Mouse (Mus musculus) liver, postnatal 0 days (tissue): ENCODE measurements around the gene Tex14. TPM values are rescaled to one million over a fixed set of nuclear protein-coding genes. Genes with fewer than 3 reads are reported as not detected.

ENCODE experiments used
- ATAC-seq: fragments of 200-750 bp; cut with Nextera tagmentation; 2 replicates; pipeline ENCODE4 v1.8.0; 2017; ENCODE audit warnings: mild to moderate bottlenecking, moderate library complexity
- DNase-seq: peaks from one replicate; pipeline ENCODE4 v3.0.0-alpha.2; 2016
- H3K27ac ChIP-seq: fragments of 300-500 bp; sonication (generic); 2 replicates; pipeline ENCODE4 v1.5.1; 2014; ENCODE audit warnings: antibody characterized with exemption, moderate library complexity, mild to moderate bottlenecking, low read depth
- H3K27me3 ChIP-seq: fragments of 300-500 bp; sonication (generic); 2 replicates; pipeline ENCODE4 v1.6.1; 2014; ENCODE audit warnings: low read length, control low read depth, mixed read lengths; ENCODE audit not compliant: insufficient read depth
- H3K36me3 ChIP-seq: fragments of 300-500 bp; sonication (generic); replicated peaks from 2 replicates; pipeline ENCODE4 v1.6.1; 2014; ENCODE audit warnings: mild to moderate bottlenecking, control low read depth, low read length, moderate library complexity, mixed read lengths; ENCODE audit not compliant: insufficient read depth
- H3K4me1 ChIP-seq: fragments of 300-500 bp; sonication (generic); 2 replicates; pipeline ENCODE4 v1.6.1; 2014; ENCODE audit warnings: antibody characterized with exemption, mild to moderate bottlenecking, control low read depth; ENCODE audit not compliant: insufficient read depth
- H3K4me2 ChIP-seq: fragments of 300-500 bp; sonication (generic); 2 replicates; pipeline ENCODE4 v1.6.1; 2014; ENCODE audit warnings: low read depth, mild to moderate bottlenecking, low read length, moderate library complexity, mixed read lengths
- H3K4me3 ChIP-seq: fragments of 300-500 bp; sonication (generic); 2 replicates; pipeline ENCODE4 v1.5.1; 2014; ENCODE audit warnings: low read depth, low read length
- H3K9ac ChIP-seq: fragments of 300-500 bp; sonication (generic); replicated peaks from 2 replicates; pipeline ENCODE4 v1.6.1; 2014; ENCODE audit warnings: mild to moderate bottlenecking, moderate library complexity
- H3K9me3 ChIP-seq: fragments of 300-500 bp; sonication (generic); 2 replicates; pipeline ENCODE4 v1.6.1; 2016; ENCODE audit warnings: mild to moderate bottlenecking, control low read depth, low read length, mixed read lengths
- CTCF ChIP-seq: sonication (generic); IDR thresholded peaks from 2 replicates; pipeline ENCODE4 v1.5.1; 2016; ENCODE audit warnings: antibody characterized with exemption, low read depth
- EP300 ChIP-seq: IDR thresholded peaks from 2 replicates; pipeline ENCODE4 v1.6.1; 2016; ENCODE audit warnings: antibody characterized with exemption, low read depth, mild to moderate bottlenecking
- WGBS: fragments of 180-500 bp; shearing (Covaris S2); extraction: QIAGEN DNeasy Blood & Tissue Kit; methylation state at CpG from one replicate; pipeline ENCODE4 v1.1.7; 2014; ENCODE audit not compliant: insufficient replicate concordance; 5-methylcytosine and 5-hydroxymethylcytosine counted together
- polyA plus RNA-seq: library from polyadenylated mRNA; unstranded; fragments of >200 nt; fragmentation: Nextera tagmentation; extraction: Ambion mirVana; gene quantifications from 2 replicates; pipeline ENCODE4 v1.2.1, GENCODE M21; 2015

Tex14 gene
- polyA plus RNA-seq, 1 experiment from 2014 or later, result not detected

- Histone ChIP-seq H3K36me3 (no peaks in the 10 kb centered on the region), H3K9ac (no peak overlapping the region), H3K4me2 (no peak overlapping the region), H3K27ac (peak overlapping the region; percentile 31; the same call in 1 of the 2 replicates), H3K9me3 (no peaks in the 10 kb centered on the region), H3K4me3 (no peak overlapping the region), H3K4me1 (peaks cover 9% of the 10 kb centered on the region), H3K27me3 (no peaks in the 10 kb centered on the region)
- ATAC-seq (no peak), DNase-seq (peak; percentile 11)
- 72% methylated on average over 6 of the region's 6 CpGs for WGBS
- TF ChIP-seq CTCF (no peak), EP300 (no peak)
Measured at GRCm38 (mm10) chr11:87583291-87584034, 178.6 kb downstream of the Tex14 start.

- no peak overlapping the region for H3K9ac ChIP-seq
- DNase-seq (peak; percentile 22), ATAC-seq (0 out of 2 replicates have a peak, but pooled peaks have one; percentile 36)
- peak overlapping the region; percentile 35 for H3K27ac ChIP-seq
- H3K36me3 ChIP-seq, result no peaks in the 10 kb centered on the region
- no peak overlapping the region for H3K4me2 ChIP-seq
- TF ChIP-seq EP300 (no peak), CTCF (no peak)
- H3K4me3 ChIP-seq, result no peak overlapping the region
- peaks cover 9% of the 10 kb centered on the region; the same call in 1 of the 2 replicates for H3K4me1 ChIP-seq
- WGBS, result 65% methylated on average over 10 of the region's 10 CpGs
- no peaks in the 10 kb centered on the region for H3K27me3 ChIP-seq
- H3K9me3 ChIP-seq, result no peaks in the 10 kb centered on the region
Measured at GRCm38 (mm10) chr11:87584711-87585505, 180.0 kb downstream of the Tex14 start.

GRCm38 (mm10) chr11:87587211-87587874, 182.5 kb downstream of the Tex14 start:
- Histone ChIP-seq H3K4me1 (peaks cover 18% of the 10 kb centered on the region), H3K9ac (no peak overlapping the region), H3K4me2 (no peak overlapping the region), H3K27ac (no peak overlapping the region), H3K9me3 (no peaks in the 10 kb centered on the region), H3K27me3 (no peaks in the 10 kb centered on the region), H3K4me3 (no peak overlapping the region), H3K36me3 (no peaks in the 10 kb centered on the region)
- DNase-seq (no peak), ATAC-seq (no peak)
- 84% methylated on average over 5 of the region's 5 CpGs for WGBS
- TF ChIP-seq CTCF (no peak), EP300 (no peak)

GRCm38 (mm10) chr11:87589605-87590004, 184.7 kb downstream of the Tex14 start:
- H3K9ac ChIP-seq, result no peak overlapping the region
- peak overlapping the region; percentile 92 for H3K4me2 ChIP-seq
- H3K36me3 ChIP-seq, result no peaks in the 10 kb centered on the region; the same call in 1 of the 2 replicates
- 87% methylated on average over 8 of the region's 8 CpGs for WGBS
- H3K27me3 ChIP-seq, result no peaks in the 10 kb centered on the region
- ATAC-seq (no peak), DNase-seq (no peak)
- no peak overlapping the region for H3K27ac ChIP-seq
- no peak overlapping the region for H3K4me3 ChIP-seq
- peaks cover 38% of the 10 kb centered on the region for H3K4me1 ChIP-seq
- H3K9me3 ChIP-seq, result no peaks in the 10 kb centered on the region
- no peak for TF ChIP-seq CTCF
- no peak for TF ChIP-seq EP300

- 1% methylated on average over 25 of the region's 25 CpGs for WGBS
- no peaks in the 10 kb centered on the region for H3K9me3 ChIP-seq
- peaks cover 44% of the 10 kb centered on the region for H3K4me1 ChIP-seq
- H3K9ac ChIP-seq, result peak overlapping the region; percentile 89
- ATAC-seq, result no peak
- H3K27ac ChIP-seq, result peak overlapping the region; percentile 96
- H3K4me2 ChIP-seq, result peak overlapping the region; percentile 92
- H3K4me3 ChIP-seq, result peak overlapping the region; percentile 82
- DNase-seq, result peak; percentile 49
- H3K27me3 ChIP-seq, result no peaks in the 10 kb centered on the region
- no peaks in the 10 kb centered on the region; the same call in 1 of the 2 replicates for H3K36me3 ChIP-seq
- TF ChIP-seq CTCF (no peak), EP300 (no peak)
Measured at GRCm38 (mm10) chr11:87590841-87591525, 186.1 kb downstream of the Tex14 start.
